ENCODE assay signal across 8 mouse cellular contexts in the genomic region with DNA sequence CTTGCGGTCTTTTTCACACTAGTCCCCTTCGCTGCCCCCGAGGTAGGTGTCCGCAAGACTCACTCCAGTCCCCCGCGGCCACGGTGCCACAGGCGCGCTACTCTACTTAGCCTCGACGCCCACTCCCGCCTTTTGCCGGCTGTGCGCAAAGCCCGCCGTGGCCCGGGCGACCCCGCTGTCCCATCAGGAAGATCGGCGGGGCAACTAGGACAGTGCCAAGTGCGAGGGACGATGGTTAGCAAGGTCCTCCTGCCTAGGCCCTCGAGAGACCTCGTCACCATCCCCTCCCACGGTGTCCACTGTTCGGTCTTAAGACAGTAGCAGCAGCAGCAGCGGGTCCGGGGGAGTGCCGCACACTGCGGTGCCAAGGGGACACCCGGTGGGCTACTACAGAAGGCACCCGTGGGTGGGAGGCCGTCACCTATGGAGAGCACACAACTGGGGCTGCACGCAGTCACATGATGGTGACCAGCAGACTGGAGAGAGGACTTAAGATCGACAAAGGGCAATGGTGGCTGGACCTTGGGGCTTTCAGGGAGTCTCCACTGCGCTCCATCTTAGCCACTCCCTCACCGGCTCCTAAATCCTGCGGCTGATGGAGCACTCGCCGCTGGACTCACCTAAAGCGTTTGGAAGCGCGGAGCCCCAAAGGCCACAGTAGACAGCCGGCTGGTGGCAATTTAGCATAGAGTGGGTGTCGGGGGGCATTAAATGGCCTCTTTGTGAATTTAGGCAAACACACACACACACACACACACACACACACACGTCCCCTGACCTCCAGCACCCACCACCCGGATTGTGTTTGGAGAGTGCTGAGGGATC. TPM values are rescaled to one million over a fixed set of nuclear protein-coding genes. Genes with fewer than 3 reads are reported as not detected.
DNase-seq lines count a peak whose midpoint lies in the region; ATAC-seq and TF ChIP-seq lines count a peak whose summit lies in the region.

No protein-coding gene starts in this region.

- H3K27ac ChIP-seq in lung, embryonic 15.5 days: no peak overlapping the region
- H3K27ac ChIP-seq in hindbrain, embryonic 13.5 days: no peak overlapping the region
- peak overlapping the region; percentile 42 for H3K27ac ChIP-seq in olfactory bulb, adult 2 months (ENCODE audit: insufficient read depth, low read depth, low read length)

- 18% methylated on average over 48 of the region's 48 CpGs for WGBS in lung, embryonic 15.5 days
- WGBS in hindbrain, embryonic 13.5 days: 2% methylated on average over 48 of the region's 48 CpGs
- 25% methylated on average over 48 of the region's 48 CpGs for WGBS in olfactory bulb, adult 2 months

- H3K27me3 ChIP-seq in lung, embryonic 15.5 days: peaks cover 76% of the 10 kb centered on the region
- peaks cover 99% of the 10 kb centered on the region for H3K27me3 ChIP-seq in hindbrain, embryonic 13.5 days

- no peak overlapping the region for H3K9ac ChIP-seq in lung, embryonic 15.5 days
- H3K9ac ChIP-seq in hindbrain, embryonic 13.5 days: peak overlapping the region; percentile 55; the same call in 1 of the 2 replicates

- no peaks in the 10 kb centered on the region for H3K9me3 ChIP-seq in lung, embryonic 15.5 days
- H3K9me3 ChIP-seq in hindbrain, embryonic 13.5 days: no peaks in the 10 kb centered on the region

- TF ChIP-seq CTCF in olfactory bulb, adult 2 months (IDR thresholded peaks at IDR 0.05; ENCODE audit: insufficient read depth, low read depth, low read length): no peak

- H3K4me2 ChIP-seq in lung, embryonic 15.5 days: peak overlapping the region; percentile 46
- peak overlapping the region; percentile 43 for H3K4me2 ChIP-seq in hindbrain, embryonic 13.5 days

- no peak for ATAC-seq in lung, embryonic 15.5 days (ENCODE audit: borderline replicate concordance, extremely low read depth, low FRiP score, low TSS enrichment)
- no peak for ATAC-seq in hindbrain, embryonic 13.5 days (ENCODE audit: low FRiP score)

- no peak for TF ChIP-seq POLR2A in olfactory bulb, adult 2 months (IDR thresholded peaks at IDR 0.05; ENCODE audit: insufficient read depth, low read depth, low read length)

- intact Hi-C loops in left cerebral cortex, postnatal 36 days (cut with DNase I): no loop called here

- no peaks in the 10 kb centered on the region for H3K36me3 ChIP-seq in lung, embryonic 15.5 days
- no peaks in the 10 kb centered on the region for H3K36me3 ChIP-seq in hindbrain, embryonic 13.5 days

- DNase-seq in lung, postnatal 10 days: no peak
- peak; percentile 48 to 55 for DNase-seq in cerebellum, postnatal 36 days
- DNase-seq in frontal cortex, postnatal 36 days (ENCODE audit: low spot score in 2 of 2): no peak
- DNase-seq in left cerebral cortex, postnatal 36 days (ENCODE audit: low spot score in 2 of 2): no peak
- DNase-seq in urinary bladder, adult 2 months (ENCODE audit: low spot score): no peak

- H3K4me1 ChIP-seq in lung, embryonic 15.5 days: peaks cover 79% of the 10 kb centered on the region
- peaks cover 70% of the 10 kb centered on the region for H3K4me1 ChIP-seq in hindbrain, embryonic 13.5 days (replicated peaks)
- H3K4me1 ChIP-seq in olfactory bulb, adult 2 months (ENCODE audit: control insufficient read depth, insufficient read depth, low read length): peaks cover 55% of the 10 kb centered on the region

- peak overlapping the region; percentile 16; the same call in 1 of the 2 replicates for H3K4me3 ChIP-seq in lung, embryonic 15.5 days
- peak overlapping the region; percentile 20; the same call in 1 of the 2 replicates for H3K4me3 ChIP-seq in hindbrain, embryonic 13.5 days
- H3K4me3 ChIP-seq in olfactory bulb, adult 2 months (ENCODE audit: insufficient read depth, low read depth, low read length): peak overlapping the region; percentile 27

RNA-seq across cellular contexts. Expression of a gene that starts 15.3 kb away (rescaled TPM):
- 39.2 and 42.7 TPM in 2 replicates for polyA plus RNA-seq in lung, embryonic 15.5 days (2015; fragmentation: Nextera tagmentation; extraction: Ambion mirVana)
- 35.3 and 44.1 TPM in 2 replicates for polyA plus RNA-seq in hindbrain, embryonic 13.5 days (2015; fragmentation: Nextera tagmentation; extraction: Ambion mirVana)
- not detected in 2 replicates for polyA plus RNA-seq in olfactory bulb, adult 2 months (2012; ENCODE audit: insufficient read depth, insufficient read length, low replicate concordance, missing spikeins)
- total RNA-seq in left cerebral cortex, postnatal 36 days (2021): 100 to 1,000 TPM; 303 to 353 TPM
- 21.7 and 77.0 TPM in 2 replicates for polyA plus RNA-seq in urinary bladder, adult 2 months (2012; rRNA removed)

RNA-seq across cellular contexts. Expression of a gene that starts 37.7 kb away (rescaled TPM):
- polyA plus RNA-seq in lung, embryonic 15.5 days (2015; fragmentation: Nextera tagmentation; extraction: Ambion mirVana): 6.0 and 6.3 TPM in 2 replicates
- 10.8 and 11.5 TPM in 2 replicates for polyA plus RNA-seq in hindbrain, embryonic 13.5 days (2015; fragmentation: Nextera tagmentation; extraction: Ambion mirVana)
- polyA plus RNA-seq in olfactory bulb, adult 2 months (2012; ENCODE audit: insufficient read depth, insufficient read length, low replicate concordance, missing spikeins): not detected in 2 replicates
- 10 to 100 TPM; 10.3 to 10.9 TPM for total RNA-seq in left cerebral cortex, postnatal 36 days (2021)
- polyA plus RNA-seq in urinary bladder, adult 2 months (2012; rRNA removed): 4.7 and 4.8 TPM in 2 replicates

RNA-seq across cellular contexts. Expression of a gene that starts 46.4 kb away (rescaled TPM):
- 43.4 and 47.0 TPM in 2 replicates for polyA plus RNA-seq in lung, embryonic 15.5 days (2015; fragmentation: Nextera tagmentation; extraction: Ambion mirVana)
- 37.3 and 37.8 TPM in 2 replicates for polyA plus RNA-seq in hindbrain, embryonic 13.5 days (2015; fragmentation: Nextera tagmentation; extraction: Ambion mirVana)
- not detected in 2 replicates for polyA plus RNA-seq in olfactory bulb, adult 2 months (2012; ENCODE audit: insufficient read depth, insufficient read length, low replicate concordance, missing spikeins)
- total RNA-seq in left cerebral cortex, postnatal 36 days (2021): 10 to 100 TPM; 26.3 to 26.9 TPM
- polyA plus RNA-seq in urinary bladder, adult 2 months (2012; rRNA removed): 22.0 and 22.2 TPM in 2 replicates

RNA-seq across cellular contexts. Expression of a gene that starts 55.6 kb away (rescaled TPM):
- 112 and 127 TPM in 2 replicates for polyA plus RNA-seq in lung, embryonic 15.5 days (2015; fragmentation: Nextera tagmentation; extraction: Ambion mirVana)
- polyA plus RNA-seq in hindbrain, embryonic 13.5 days (2015; fragmentation: Nextera tagmentation; extraction: Ambion mirVana): 83.2 and 85.5 TPM in 2 replicates
- polyA plus RNA-seq in olfactory bulb, adult 2 months (2012; ENCODE audit: insufficient read depth, insufficient read length, low replicate concordance, missing spikeins): not detected in 2 replicates
- total RNA-seq in left cerebral cortex, postnatal 36 days (2021): 10 to 100 TPM; 77.9 to 78.8 TPM
- 63.3 and 69.9 TPM in 2 replicates for polyA plus RNA-seq in urinary bladder, adult 2 months (2012; rRNA removed)

Comparison
In these comparisons a context has a peak if more than half of its experiments do, and no peak if none do; other contexts are left out.
1. DNase-seq: peak in cerebellum, postnatal 36 days (2 of 2); none in lung, postnatal 10 days (single experiment), frontal cortex, postnatal 36 days (0 of 2), left cerebral cortex, postnatal 36 days (0 of 2) and urinary bladder, adult 2 months (single experiment).
2. RNA of a gene that starts 46.4 kb away (polyA plus RNA-seq): 43.4 to 47.0 TPM in lung, embryonic 15.5 days, 37.3 to 37.8 TPM in hindbrain, embryonic 13.5 days and 22.0 to 22.2 TPM in urinary bladder, adult 2 months; not detected in olfactory bulb, adult 2 months; every median in the first group is over 10 times any median in the second.
3. Peak in every context shown above with its lines, with median percentiles within 50 percentile points of each other: H3K4me3 ChIP-seq.